Mouse (Mus musculus) heart, adult 18-20 months (tissue): ENCODE measurements around the gene Rpl13. TPM values are rescaled to one million over a fixed set of nuclear protein-coding genes. Genes with fewer than 3 reads are reported as not detected.
"Not testable (repeated sequence)": the region's sequence is repeated elsewhere in the genome, so short reads cannot be mapped to it uniquely, and the experiment has no call there.

Experiments
- DNase-seq, 2 experiments: peaks; one replicate each; pipeline ENCODE4 v3.0.0; 2021 to 2022; ENCODE audit warnings: mixed read lengths in 1 of 2
- long read RNA-seq, 2 experiments: library from polyadenylated mRNA; stranded (forward); transcript quantifications; one replicate each; pipeline ENCODE4 v2.0.0; 2021
- total RNA-seq, 2 experiments: library from RNA; stranded (reverse); gene quantifications; 2 replicates each; pipeline ENCODE4 v1.2.3; 2021

The Rpl13 gene
- 100 to 1,000 TPM; 462 to 489 TPM for total RNA-seq
- long read RNA-seq, experiment 1, transcript Rpl13-201 (6 exons, 780 nt) = major isoform, 410 of 433 reads
- long read RNA-seq, experiment 1, partial matches to known transcripts = 14 of 433 reads
- long read RNA-seq, experiment 1, other reads (novel, unspliced or antisense) = 9 of 433 reads
- long read RNA-seq, experiment 2, transcript Rpl13-201 (6 exons, 780 nt) = major isoform, 319 of 327 reads
- long read RNA-seq, experiment 2, partial matches to known transcripts = 4 of 327 reads
- long read RNA-seq, experiment 2, other reads (novel, unspliced or antisense) = 4 of 327 reads

DNA sequence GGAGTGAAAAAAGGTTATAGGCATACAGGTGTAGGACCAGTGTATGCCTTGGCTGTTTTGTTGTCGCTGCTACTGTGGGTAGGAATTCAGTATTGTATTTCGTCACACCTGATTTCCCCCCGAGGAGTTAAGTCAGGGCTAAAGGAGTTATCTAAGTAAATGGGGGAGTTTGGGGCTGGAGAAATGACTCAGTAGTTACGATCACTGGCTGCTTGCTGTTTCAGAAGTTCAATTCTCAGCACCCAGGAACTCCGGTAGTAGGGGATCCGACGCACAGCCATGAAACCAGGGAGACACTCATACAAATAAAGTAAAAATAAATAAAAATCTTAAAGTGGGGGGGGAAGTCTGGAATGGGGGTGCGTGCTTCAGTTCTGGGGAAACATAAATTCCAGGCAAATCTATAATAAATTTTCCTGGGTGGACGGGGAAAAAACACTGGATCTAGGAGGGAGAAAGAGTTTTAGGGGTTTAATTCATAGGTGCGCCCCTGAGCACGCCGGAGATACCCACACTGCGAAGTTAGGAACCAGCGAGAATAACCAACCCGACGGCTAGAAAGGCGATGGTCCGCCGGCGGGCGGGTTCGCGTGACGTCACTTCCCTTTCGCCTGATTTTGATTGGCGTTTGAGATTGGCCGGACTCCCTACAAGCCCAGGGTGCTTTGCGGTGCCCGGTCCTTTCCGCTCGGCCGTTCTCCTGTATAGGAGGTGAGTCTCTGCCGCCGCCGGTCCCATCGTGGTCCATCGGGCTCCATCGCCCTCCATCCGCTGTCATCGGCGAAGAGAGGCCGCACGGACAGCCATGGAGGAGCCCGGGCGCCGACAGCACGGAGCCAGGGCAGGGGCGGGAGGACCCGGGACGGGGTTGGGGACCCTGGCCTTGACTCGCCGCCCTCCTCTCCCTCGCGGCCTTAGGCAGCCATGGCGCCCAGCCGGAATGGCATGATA lies at the start of gene Rpl13:
Rpl13 (plus strand) TSS at position 616 of the 951 bp plus-strand sequence.
- DNase-seq = peak; percentile 98

DNA sequence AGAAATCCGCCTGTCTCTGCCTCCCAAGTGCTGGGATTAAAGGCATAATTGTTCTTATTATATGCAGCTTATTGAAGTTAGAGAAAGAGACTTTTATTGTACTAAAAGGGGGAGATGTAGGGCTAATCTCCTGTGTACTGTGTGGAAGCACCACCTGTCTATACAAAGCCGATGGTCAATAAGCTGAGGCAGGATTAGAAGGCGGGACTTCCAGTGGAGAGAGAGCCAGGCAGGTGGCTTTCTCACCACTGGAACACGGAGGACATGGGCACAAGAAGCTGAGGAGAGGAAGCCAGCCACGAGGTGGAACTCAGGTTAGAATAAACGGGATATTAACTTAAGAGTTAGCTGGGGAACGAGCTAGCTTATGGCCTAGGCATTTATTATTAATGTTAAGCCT lies 39.4 kb upstream of the Rpl13 start, which contains the start of gene Spg7:
Spg7 (plus strand) TSS at position 222 of the 400 bp plus-strand sequence.
- no peak for DNase-seq

DNA sequence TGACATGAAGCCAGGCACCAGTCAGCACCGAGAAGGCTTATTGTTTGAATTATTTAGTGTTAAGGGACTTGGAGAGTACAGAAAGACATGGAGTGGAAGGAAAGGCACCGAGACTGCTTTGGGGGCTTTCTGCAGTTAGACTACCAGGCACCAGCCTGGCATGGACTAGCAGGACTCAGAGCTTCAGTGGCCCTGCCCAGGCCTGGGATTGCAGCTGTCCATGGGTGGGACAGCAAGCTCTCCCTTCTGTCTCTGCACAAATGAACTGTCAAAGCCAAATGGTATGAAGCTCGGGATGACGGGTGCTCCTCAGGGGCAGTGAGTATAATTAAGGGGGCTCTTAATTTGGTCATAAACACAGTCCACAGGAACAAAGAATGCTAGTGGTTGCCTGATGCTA lies 38.1 kb upstream of the Rpl13 start:
- peak in 1 of 2 experiments; percentile 11 for DNase-seq

DNA sequence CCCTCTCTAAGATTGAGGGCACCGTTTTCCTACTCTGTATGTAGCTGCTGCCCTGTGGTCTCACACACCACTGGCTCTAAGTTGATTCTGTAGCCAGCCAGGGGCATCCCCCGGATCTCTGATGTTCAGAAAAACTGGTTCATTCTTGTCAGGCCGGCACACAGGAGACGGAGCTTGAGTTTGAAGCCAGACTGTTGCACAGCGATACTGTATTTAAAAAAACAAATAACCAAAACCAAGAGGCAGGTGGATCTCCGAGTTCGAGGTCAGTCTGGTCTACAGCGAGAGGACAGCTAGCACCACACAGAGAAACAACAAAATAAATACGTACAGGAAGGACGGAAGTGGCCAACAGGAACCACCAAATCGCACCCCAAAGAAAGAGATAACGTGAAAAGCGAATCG lies 37.3 kb upstream of the Rpl13 start:
- DNase-seq = no peak

DNA sequence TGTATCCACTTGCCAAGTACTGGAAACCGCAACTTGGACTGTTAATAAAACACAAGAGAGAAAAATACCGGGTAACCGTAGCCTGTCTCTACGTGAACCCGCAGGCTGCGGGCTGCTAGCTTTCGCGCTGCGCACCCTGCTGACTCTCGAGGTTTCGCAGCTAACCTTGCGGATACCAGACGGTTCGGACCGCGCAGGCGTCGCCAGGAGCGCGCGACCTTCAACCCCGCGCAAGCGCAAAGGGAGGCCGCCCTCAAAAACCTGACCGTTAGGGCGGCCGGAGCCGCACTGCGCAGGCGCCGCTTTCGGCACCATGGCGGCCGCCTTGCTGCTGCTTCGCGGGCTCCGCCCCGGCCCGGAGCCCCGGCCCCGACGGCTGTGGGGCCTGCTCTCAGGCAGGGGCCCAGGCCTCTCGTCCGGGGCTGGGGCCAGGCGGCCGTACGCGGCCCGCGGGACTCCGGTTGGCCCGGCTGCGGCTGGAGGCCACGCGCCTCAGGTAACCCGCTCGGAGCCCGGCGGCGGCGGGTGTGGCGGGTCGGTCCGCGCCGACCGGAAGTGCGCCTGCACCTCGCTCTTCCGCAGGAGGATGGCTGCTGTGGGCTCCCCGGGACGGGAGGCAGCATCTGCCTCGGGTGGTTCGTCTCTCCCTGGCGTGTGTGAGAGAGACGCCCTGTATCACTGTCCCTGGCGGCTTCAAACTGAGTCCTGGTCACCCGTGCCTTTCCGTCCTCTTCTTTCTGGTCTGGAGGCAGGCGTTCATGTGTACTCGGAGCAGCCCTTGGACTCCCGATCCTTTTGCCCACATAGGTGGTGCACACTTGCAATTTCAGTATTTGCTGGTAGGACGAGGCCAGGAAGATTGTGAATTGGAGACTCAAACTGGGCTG lies 36.7 kb upstream of the Rpl13 start:
- peak; percentile 96 to 97 for DNase-seq

DNA sequence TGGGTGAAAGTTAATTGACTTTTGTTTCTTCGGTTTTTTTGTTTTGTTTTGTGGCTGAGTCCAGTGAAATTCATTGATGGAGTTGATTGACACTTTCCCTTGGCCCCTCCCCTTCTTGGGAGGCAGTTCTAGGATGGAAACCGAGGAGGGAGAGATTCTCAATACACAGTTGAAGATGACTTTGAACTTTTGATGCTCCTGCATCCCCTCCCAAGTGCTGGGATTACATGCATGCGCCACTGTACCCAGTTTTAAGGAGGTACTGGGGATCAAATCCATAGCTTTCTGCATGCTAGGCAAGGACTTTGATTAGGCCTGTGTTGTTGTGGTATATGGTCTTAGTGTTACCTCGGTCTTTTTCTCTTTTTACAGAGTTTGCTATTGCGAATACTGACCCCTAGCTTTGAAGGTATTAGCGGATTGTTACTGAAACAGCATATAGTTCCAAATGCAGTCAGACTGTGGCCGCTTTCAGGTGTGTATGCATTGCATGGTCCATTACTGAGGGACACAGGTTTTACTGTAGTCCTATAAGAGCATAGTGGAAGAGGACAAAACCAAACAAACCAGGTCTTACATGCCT lies 36.0 kb upstream of the Rpl13 start:
- DNase-seq = no peak

DNA sequence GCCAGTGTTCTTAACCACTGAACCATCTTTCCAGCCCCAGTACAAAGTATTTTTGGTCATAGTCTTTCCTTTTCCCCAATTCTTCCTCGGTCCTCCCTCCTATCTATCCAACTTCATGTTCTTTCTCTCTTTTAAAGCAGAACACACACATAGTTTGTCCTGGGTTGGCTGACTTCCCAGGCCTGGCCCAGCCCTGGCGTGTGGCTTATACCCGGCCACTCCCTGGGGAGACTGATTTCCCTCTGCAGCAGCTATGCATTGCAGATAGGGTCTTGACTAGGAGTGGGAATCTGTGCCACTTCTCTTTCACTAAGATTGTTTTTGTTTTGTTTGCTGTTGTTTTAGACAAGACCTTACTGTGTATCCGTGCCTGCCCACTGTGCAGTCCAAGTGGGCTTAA lies 31.0 kb upstream of the Rpl13 start:
- peak; percentile 45 to 53 for DNase-seq

DNA sequence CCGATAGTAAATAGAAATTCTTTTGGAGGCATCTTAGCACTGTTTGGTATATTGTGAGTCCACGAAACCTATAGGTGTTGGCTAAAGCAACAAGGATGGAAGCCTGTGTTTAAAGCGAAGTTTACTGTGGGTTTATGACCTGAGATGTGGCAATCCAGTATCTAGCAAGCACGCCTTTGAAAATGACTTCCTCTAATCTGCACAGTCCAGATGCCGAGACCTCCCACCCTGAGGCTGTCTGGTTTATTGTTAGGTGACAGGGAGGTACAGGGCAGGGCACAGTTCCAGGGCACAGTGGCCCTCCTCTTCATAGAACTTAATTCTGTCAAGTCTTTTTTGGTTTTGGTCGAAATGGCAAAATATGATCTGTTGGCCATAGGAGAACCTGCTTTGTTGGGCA lies 24.9 kb upstream of the Rpl13 start:
- no peak for DNase-seq

DNA sequence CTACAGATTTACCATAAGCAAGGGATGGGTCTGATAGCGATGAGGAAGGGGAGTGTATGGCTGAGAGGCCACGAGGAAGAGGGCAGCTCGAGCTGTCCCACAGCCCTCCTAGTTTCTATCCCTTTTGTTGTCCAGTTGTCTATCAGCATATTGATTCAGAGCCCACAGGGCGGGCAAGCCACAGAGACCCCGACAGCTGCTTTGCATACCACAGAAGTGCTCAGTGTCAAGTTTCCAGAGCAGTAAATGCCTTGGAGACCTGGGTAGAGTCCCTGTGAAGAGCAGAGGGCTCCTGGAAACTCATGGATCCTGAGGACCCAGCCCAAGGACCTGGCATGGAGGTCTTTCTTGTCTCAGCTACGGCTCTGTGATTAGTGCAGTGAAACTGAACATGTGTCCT lies 19.2 kb upstream of the Rpl13 start:
- no peak for DNase-seq

DNA sequence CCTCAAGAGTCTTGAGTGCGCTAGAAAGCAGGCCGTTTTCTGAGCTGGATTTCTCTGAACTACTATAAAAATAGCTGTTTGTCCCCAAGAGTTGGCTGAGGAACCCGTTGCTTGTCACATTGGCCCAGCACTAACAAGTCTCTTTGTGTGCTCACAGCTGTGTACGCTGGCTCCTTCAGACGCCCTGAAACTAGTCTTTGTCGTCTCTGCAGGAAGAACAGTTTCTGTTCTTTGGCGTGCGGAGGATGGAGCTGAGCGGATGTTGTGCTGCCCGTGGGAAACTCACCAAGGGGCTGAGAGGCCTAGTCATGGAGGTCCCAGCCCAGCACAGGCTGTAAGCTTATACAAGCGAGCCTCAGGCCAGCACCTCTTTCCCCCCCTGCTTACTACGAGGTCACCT lies 18.5 kb upstream of the Rpl13 start:
- DNase-seq = no peak

DNA sequence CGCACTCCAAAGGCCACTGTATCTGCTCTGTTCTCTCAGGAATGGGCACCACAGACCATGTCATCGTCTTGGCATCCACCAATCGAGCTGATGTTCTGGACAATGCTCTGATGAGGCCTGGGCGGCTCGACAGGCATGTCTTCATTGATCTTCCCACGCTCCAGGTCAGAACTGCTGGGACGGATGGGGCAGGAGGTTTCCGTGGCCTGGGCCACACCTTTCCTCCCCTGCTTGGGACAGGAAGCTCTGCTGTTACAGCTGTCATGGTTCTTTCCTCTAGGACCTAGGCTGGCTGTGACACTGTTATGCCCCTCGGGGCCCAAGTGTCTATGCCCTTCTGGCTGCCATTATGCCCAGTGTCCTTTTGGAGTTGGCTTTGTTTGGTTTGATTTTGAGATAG lies 14.9 kb upstream of the Rpl13 start:
- DNase-seq = peak in 1 of 2 experiments; percentile 8

DNA sequence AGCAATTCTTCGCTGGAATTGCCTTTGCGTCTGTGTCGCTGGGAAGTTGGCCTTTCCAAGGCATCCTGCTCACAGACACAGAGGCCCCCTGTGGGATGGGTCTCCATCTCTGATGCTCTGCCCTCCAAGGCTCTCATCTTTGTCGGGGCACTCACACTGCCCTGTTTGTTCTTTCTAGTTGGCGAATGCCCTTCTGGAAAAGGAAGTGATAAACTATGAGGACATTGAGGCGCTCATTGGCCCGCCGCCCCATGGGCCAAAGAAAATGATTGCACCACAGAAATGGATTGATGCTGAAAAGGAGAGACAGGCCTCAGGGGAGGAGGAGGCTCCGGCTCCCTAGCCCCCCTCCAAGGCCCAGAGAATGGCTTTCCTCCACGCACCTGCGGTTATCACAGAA lies 4.9 kb upstream of the Rpl13 start:
- DNase-seq = no peak

DNA sequence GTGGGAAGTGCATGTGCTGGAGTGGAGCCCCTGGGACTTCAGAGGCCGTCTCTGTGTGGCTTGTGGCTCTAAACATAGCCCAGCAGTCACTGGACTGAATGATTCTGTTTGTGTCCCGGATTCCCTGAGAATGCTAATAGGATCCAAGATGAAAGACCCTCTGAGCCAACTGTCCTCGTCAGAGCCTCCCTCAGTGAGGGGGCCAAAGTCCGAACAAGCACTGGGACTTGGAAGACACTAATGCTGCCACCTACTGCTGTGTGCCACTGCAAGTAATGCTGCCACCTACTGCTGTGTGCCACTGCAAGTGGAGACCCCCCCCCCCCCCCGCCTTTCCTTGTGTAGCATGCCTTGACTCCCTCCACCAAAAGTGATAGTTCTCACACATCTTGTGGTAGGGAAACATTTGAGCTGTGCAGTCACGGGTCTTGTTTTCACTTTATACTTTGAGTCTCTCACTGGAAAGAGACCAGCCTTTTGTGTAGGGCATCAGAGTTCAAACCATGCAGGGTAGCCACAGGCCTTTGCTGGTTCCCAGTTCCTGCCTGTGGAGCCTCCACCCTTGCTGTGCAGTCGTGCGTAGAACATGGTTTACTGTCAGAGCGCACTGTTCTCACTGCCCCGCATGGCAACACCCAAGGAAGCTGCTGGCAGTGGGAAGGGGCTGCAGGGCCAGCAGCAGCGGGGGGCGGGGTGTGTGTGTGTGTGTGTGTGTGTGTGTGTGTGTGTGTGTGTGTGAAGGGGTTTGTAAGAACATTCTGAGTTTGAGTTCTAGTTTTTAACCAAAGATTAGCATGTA lies 4.2 kb upstream of the Rpl13 start:
- DNase-seq = no peak

DNA sequence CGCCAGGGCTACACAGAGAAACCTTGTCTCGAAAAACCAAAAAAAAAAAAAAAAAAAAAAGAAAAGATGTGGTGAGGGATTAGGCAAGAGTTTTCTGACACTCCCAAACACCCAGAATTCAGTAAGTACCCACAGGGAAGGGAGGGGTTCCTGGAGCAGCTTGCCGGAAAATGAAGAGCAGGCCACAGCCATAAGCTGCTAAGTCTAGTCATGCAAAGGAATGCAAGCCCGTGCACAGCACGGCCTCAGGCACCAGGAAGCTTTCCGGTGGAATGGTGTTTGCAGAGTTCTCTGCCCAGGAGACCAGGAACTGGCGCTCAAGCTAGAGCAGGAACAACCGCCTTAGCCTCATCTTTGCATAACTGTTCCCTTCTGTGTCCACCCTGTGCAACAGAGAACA lies 1.9 kb upstream of the Rpl13 start:
- DNase-seq = no peak

DNA sequence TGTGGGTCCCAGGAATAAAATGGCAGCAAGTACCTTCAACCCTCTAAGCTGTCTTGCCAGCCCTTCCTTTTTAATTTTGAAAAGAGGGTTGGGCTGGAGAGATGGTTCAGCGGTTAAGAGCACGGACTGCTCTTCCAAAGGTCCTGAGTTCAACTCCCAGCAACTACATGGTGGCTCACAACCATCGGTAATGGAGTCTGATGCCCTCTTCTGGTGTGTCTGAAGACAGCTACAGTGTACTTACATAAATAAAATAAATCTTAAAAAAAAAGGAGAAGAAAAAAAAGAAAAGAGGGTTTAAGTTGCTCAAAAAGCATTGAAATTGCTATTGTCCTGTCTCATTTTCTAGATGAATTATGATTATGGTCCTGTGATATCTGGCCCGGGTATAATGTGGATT lies 906 bp upstream of the Rpl13 start:
- no peak for DNase-seq

DNA sequence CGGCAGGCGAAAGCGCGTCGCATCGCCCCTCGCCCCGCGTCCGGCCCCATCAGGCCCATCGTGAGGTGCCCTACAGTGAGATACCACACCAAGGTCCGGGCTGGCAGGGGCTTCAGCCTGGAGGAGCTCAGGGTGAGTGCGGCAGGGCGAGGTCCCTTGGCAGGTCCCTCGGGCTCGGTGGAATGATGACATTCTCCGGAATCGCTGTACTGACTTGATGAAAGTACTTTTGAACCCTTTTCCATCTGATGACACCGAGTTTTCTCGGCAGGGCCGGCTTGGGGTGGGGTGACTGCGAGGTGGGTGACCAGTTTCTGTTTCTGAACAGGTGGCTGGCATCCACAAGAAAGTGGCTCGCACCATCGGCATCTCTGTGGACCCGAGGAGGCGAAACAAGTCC lies 705 bp downstream of the Rpl13 start:
- not testable (repeated sequence) for DNase-seq

DNA sequence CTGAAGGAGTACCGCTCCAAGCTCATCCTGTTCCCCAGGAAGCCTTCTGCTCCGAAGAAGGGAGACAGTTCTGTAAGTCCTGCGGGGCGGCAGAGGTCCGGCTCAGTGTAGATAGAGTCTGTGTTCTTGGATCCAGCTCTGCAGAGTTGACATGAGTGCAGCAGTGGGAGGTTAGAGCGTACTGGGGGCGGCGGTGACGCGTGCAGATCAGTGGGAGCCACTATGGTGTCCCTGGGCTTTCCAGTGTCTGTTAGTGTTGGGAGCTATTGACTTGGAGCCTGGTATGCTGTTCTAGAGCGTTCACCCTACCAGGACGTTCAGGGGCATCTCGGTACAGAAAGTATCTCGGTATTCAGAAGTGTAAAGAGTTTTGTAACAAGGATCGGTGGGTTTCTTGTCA lies 1.1 kb downstream of the Rpl13 start:
- no peak for DNase-seq

DNA sequence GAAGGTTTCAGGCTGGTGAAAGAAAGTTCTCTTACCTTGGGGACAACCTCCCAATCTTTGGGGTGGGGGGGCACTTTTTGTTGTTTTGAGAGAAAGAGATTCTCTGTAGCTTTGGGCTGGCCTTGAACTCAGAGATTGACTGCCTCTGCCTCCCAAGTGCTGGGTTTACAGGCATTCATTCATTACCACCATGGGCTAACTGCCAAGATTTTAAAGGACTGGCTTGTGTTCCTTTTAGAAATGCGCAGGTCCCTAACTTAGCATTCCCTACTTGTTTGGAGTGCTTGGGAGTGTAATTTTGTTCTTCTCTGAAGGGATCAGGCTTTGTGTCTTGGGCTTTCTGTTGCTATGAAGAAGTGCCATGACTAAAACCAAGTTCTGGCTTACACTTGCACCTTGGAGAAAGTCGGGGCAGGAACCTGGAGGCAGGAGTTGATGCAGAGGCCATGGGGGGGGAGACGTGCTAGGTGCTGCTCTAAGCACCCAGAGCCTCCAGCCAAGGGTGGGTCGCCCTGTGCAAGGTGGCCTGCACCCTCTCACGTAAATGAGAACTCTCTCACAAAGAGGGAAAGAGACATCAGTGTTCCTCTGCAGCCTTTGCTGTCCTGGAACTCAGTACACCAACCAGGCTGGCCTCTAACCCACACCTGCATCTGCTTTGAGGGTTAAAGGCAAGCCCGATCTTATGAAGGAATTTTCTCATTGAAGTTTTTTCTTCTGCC lies 2.1 kb downstream of the Rpl13 start:
- DNase-seq = no peak

DNA sequence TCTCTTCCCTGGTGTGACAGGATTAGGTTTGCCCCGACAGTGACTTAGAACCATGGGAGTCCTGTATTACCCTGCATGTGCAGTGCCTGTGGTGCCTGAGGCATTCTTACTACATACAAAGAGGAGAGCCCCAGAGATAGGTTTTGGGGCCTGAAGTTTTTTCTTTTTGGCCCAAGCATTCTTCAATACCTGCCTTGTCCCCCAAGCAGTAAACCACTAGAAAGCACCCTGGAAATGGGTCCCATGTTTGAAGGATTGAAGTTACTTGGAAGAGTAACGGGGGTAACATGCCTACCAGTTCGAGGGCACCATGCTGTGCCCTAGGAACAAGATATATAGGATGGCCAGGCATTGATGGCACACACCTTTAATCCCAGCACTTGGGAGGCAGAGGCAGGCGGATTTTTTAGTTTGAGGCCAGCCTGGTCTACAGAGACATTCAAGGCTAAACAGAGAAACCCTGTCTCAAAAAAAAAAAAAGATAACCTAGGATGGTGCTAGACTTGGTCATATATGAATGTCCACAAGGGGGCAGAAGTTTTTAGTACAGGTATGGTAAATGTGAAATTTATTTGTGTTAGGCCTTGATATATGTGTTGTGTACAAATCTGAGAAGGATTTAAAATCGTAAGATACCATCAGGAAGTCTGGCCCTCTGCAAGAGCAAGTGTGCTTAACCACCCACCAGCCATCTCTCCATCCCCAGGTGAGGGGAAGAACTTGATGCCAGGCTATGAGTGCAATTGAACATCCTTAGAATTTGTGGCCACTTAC lies 3.6 kb downstream of the Rpl13 start:
- peak in 1 of 2 experiments; percentile 54 for DNase-seq

DNA sequence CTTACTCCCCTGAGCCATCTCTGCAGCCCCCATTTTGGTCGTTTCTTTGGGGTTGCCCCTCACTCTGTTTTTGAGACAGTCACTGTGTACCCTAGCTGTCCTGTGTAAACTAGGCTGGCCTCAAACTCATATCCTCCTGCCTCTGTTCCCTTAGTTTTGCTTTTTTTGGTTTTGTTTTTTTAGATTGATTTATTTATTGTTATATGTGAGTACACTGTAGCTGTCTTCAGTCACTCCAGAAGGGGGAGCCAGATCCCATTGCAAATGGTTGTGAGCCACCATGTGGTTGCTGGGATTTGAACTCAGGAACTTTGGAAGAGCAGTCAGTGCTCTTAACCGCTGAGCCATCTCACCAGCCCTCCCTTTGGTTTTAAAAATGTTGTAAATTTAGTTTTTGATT lies 4.4 kb downstream of the Rpl13 start:
- peak in 1 of 2 experiments; percentile 44 for DNase-seq
